Mouse (Mus musculus) brain, embryonic 14.5 days (tissue): ENCODE measurements around the gene Rpap3.

Experiments
- CTCF ChIP-seq: fragments of 200-500 bp; IDR thresholded peaks from 2 replicates; pipeline ENCODE4 v1.5.1; 2012; ENCODE audit warnings: inconsistent platforms, mild to moderate bottlenecking, moderate library complexity, borderline replicate concordance; ENCODE audit not compliant: insufficient read depth, insufficient read length; ENCODE audit errors: extremely low read depth
- POLR2A ChIP-seq: fragments of 200-500 bp; IDR thresholded peaks from 2 replicates; pipeline ENCODE4 v1.6.1; 2012; ENCODE audit warnings: mild to moderate bottlenecking, inconsistent platforms, borderline replicate concordance; ENCODE audit not compliant: poor library complexity, insufficient read depth, insufficient read length, severe bottlenecking; ENCODE audit errors: extremely low read depth

DNA sequence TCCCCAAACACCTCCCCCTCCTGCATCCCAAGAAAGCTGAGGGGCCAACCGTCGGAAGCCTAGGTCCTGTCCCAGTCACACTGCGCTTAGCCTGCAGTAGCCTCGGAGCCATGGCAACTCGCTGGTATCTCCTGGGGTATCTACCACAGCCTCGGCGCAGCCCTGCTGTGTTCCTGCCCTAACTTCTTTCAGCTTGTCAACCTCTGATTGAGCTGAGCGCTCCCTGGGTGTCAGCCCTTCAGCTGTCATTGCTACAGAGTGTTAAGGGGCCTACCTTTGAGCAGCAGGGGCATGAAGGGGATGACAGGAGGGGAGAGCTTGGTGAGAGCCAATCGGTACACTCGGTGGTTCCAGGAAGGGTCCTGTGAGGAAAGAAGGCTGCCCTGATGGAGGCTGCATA, 42.7 kb upstream of the Rpap3 start:
- no peak for TF ChIP-seq POLR2A
- TF ChIP-seq CTCF, result no peak
